Mouse (Mus musculus): ENCODE results near the gene Cdh1. TPM values are rescaled to one million over a fixed set of nuclear protein-coding genes. Genes with fewer than 3 reads are reported as not detected.

Gene Cdh1
- total RNA-seq, 1 experiment, result 254 TPM

DNA sequence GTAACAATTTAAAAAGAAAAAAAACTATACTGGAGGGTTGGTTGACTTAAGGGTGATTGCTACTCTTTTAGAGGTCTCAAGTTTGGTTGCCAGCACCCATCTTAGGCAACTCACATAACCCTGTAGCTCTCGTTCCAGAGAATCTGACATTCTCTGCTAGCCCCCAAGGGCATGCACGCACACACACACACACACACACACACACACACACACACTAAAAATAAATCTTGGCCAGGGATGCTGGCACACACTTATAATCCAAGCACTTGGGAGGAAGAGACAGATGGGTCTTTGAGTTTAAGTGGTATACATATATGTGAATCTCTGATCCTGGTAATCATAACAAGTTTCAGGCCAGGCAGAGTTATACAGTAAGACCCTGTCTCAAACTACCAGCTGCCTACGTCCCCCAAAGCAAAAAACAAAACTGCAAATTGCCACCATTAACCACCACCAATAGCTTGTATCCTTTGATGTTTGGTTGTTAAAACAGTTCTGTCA lies 94.6 kb downstream of the Cdh1 start:
- TF ChIP-seq HCFC1 (IDR thresholded peaks at IDR 0.05; ENCODE audit: borderline replicate concordance, insufficient read depth, low read length) (no peak), MAFK (IDR thresholded peaks at IDR 0.05; ENCODE audit: insufficient read depth, low read depth, low read length) (no peak), ZC3H11A (IDR thresholded peaks at IDR 0.05; ENCODE audit: borderline replicate concordance, low read depth, low read length) (no peak), ZNF384 (IDR thresholded peaks at IDR 0.05; ENCODE audit: low read depth, low read length) (no peak), CHD2 (IDR thresholded peaks at IDR 0.05; ENCODE audit: low read depth, low read length) (no peak)
- H3K4me1 ChIP-seq (ENCODE audit: control insufficient read depth in 2 of 2, insufficient read depth in 2 of 2, low read length in 2 of 2, poor library complexity in 1 of 2), result no peaks in the 10 kb centered on the region
- in situ Hi-C loops (cut with MboI; ENCODE audit: low sequenced_read_pairs in 2 of 2, unreplicated experiment in 2 of 2), result no loop called here
- no peak for DNase-seq (ENCODE audit: low read depth, low spot score)
- peaks cover 29% of the 10 kb centered on the region for H3K36me3 ChIP-seq (ENCODE audit: control insufficient read depth, insufficient read depth, low read length, poor library complexity, severe bottlenecking)
- H3K27ac ChIP-seq (ENCODE audit: insufficient read depth, low read depth, low read length, poor library complexity, severe bottlenecking), result no peak overlapping the region
- no peak overlapping the region for H3K9ac ChIP-seq (ENCODE audit: insufficient read depth, low read depth, low read length, poor library complexity, severe bottlenecking)
- no peaks in the 10 kb centered on the region for H3K9me3 ChIP-seq (ENCODE audit: control insufficient read depth, insufficient read depth, low read depth, low read length)
- H3K4me3 ChIP-seq (ENCODE audit: insufficient read depth in 1 of 2, low read depth in 1 of 2, low read length in 2 of 2, poor library complexity in 1 of 2, severe bottlenecking in 1 of 2), result no peak overlapping the region

DNA sequence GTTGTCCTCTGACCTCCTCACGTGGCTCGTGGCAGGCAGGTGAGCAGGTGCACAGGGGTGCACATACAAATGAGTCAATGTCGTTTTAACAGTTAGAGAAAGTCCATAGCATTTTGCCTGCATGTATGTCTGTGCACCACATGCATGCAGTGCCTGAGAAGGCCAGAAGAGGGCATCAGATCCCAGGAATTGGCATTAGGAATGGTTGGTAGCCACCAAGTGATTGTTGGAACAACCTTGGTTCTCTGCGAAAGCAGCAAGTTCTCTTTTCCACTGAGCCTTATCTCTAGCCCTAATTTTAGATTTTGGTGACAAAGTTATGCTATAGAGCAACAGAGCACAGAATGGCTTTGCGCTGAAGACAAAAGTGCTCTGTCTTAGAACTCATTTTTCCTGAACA lies 96.4 kb downstream of the Cdh1 start:
- in situ Hi-C loops (cut with MboI; ENCODE audit: low sequenced_read_pairs in 2 of 2, unreplicated experiment in 2 of 2), result no loop called here
- DNase-seq (ENCODE audit: low read depth, low spot score), result peak; percentile 51
- no peak overlapping the region for H3K9ac ChIP-seq (ENCODE audit: insufficient read depth, low read depth, low read length, poor library complexity, severe bottlenecking)
- H3K36me3 ChIP-seq (ENCODE audit: control insufficient read depth, insufficient read depth, low read length, poor library complexity, severe bottlenecking), result peaks cover 27% of the 10 kb centered on the region
- no peaks in the 10 kb centered on the region for H3K4me1 ChIP-seq (ENCODE audit: control insufficient read depth in 2 of 2, insufficient read depth in 2 of 2, low read length in 2 of 2, poor library complexity in 1 of 2)
- no peak overlapping the region for H3K27ac ChIP-seq (ENCODE audit: insufficient read depth, low read depth, low read length, poor library complexity, severe bottlenecking)
- TF ChIP-seq HCFC1 (IDR thresholded peaks at IDR 0.05; ENCODE audit: borderline replicate concordance, insufficient read depth, low read length), result no peak
- TF ChIP-seq ZC3H11A (IDR thresholded peaks at IDR 0.05; ENCODE audit: borderline replicate concordance, low read depth, low read length), result peak; percentile 64; the same call in 1 of the 2 replicates
- no peaks in the 10 kb centered on the region for H3K9me3 ChIP-seq (ENCODE audit: control insufficient read depth, insufficient read depth, low read depth, low read length)
- no peak overlapping the region for H3K4me3 ChIP-seq (ENCODE audit: insufficient read depth in 1 of 2, low read depth in 1 of 2, low read length in 2 of 2, poor library complexity in 1 of 2, severe bottlenecking in 1 of 2)

DNA sequence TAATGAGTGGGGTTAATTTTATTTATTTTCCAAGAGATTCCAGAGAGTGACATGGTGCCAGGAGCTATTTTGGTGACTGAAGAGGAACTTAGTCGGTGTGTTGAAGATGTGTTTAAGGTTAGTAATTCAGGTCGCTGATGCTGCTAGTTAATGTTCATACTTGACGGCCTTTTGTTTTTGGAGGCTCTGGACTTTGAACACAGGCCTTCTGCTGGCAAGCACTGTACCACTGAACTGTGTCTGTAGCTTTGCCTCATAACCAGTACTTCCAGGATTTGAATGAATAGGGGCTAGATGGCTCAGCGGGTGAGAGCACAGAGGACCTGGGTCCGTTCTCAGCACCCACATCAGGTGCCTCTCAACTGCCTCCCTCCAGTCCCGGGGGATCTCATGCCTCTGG lies 97.0 kb downstream of the Cdh1 start:
- Histone ChIP-seq H3K4me1 (ENCODE audit: control insufficient read depth in 2 of 2, insufficient read depth in 2 of 2, low read length in 2 of 2, poor library complexity in 1 of 2) (no peaks in the 10 kb centered on the region), H3K36me3 (ENCODE audit: control insufficient read depth, insufficient read depth, low read length, poor library complexity, severe bottlenecking) (peaks cover 29% of the 10 kb centered on the region), H3K4me3 (ENCODE audit: insufficient read depth in 1 of 2, low read depth in 1 of 2, low read length in 2 of 2, poor library complexity in 1 of 2, severe bottlenecking in 1 of 2) (no peak overlapping the region), H3K27ac (ENCODE audit: insufficient read depth, low read depth, low read length, poor library complexity, severe bottlenecking) (no peak overlapping the region), H3K9ac (ENCODE audit: insufficient read depth, low read depth, low read length, poor library complexity, severe bottlenecking) (no peak overlapping the region), H3K9me3 (ENCODE audit: control insufficient read depth, insufficient read depth, low read depth, low read length) (no peaks in the 10 kb centered on the region)
- in situ Hi-C loops (cut with MboI; ENCODE audit: low sequenced_read_pairs in 2 of 2, unreplicated experiment in 2 of 2), result loop anchor here in 1 of 2 experiments (25.0 kb wide), 1 partner anchor 187 kb away; the partner anchor contains the start of gene Utp4
- TF ChIP-seq ZNF384 (IDR thresholded peaks at IDR 0.05; ENCODE audit: low read depth, low read length) (no peak), MAFK (IDR thresholded peaks at IDR 0.05; ENCODE audit: insufficient read depth, low read depth, low read length) (no peak), HCFC1 (IDR thresholded peaks at IDR 0.05; ENCODE audit: borderline replicate concordance, insufficient read depth, low read length) (no peak), ZC3H11A (IDR thresholded peaks at IDR 0.05; ENCODE audit: borderline replicate concordance, low read depth, low read length) (no peak), CHD2 (IDR thresholded peaks at IDR 0.05; ENCODE audit: low read depth, low read length) (no peak)
- no peak for DNase-seq (ENCODE audit: low read depth, low spot score)

DNA sequence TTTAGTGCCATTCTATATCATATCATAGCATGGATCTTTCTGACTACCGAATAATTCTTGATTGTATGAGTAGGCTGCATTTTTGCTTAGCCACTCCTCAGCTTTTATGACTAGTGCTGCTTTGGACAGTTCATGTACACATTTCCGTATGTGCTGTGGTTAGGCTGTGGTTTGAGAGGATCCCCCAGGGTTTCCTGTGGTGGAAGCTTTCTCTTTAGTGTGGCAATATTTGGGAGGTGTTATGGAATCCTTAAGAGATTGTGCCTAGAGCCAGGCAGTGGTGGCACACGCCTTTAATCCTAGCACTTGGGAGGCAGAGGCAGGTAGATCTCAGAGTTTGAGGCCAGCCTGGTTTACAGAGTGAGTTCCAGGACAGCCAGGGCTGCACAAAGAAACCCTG lies 98.2 kb downstream of the Cdh1 start:
- in situ Hi-C loops (cut with MboI; ENCODE audit: low sequenced_read_pairs in 2 of 2, unreplicated experiment in 2 of 2), result loop anchor here in 1 of 2 experiments (25.0 kb wide), 1 partner anchor 186 kb away; the partner anchor contains the start of gene Utp4
- TF ChIP-seq ZNF384 (IDR thresholded peaks at IDR 0.05; ENCODE audit: low read depth, low read length) (no peak), CHD2 (IDR thresholded peaks at IDR 0.05; ENCODE audit: low read depth, low read length) (no peak), HCFC1 (IDR thresholded peaks at IDR 0.05; ENCODE audit: borderline replicate concordance, insufficient read depth, low read length) (no peak), MAFK (IDR thresholded peaks at IDR 0.05; ENCODE audit: insufficient read depth, low read depth, low read length) (no peak)
- H3K9ac ChIP-seq (ENCODE audit: insufficient read depth, low read depth, low read length, poor library complexity, severe bottlenecking), result no peak overlapping the region
- no peak overlapping the region for H3K27ac ChIP-seq (ENCODE audit: insufficient read depth, low read depth, low read length, poor library complexity, severe bottlenecking)
- no peaks in the 10 kb centered on the region for H3K9me3 ChIP-seq (ENCODE audit: control insufficient read depth, insufficient read depth, low read depth, low read length)
- no peaks in the 10 kb centered on the region for H3K4me1 ChIP-seq (ENCODE audit: control insufficient read depth in 2 of 2, insufficient read depth in 2 of 2, low read length in 2 of 2, poor library complexity in 1 of 2)
- H3K36me3 ChIP-seq (ENCODE audit: control insufficient read depth, insufficient read depth, low read length, poor library complexity, severe bottlenecking), result peaks cover 30% of the 10 kb centered on the region
- no peak for DNase-seq (ENCODE audit: low read depth, low spot score)
- no peak overlapping the region for H3K4me3 ChIP-seq (ENCODE audit: insufficient read depth in 1 of 2, low read depth in 1 of 2, low read length in 2 of 2, poor library complexity in 1 of 2, severe bottlenecking in 1 of 2)
